Mouse (Mus musculus): ENCODE data around the gene Zfp653.

DNA sequence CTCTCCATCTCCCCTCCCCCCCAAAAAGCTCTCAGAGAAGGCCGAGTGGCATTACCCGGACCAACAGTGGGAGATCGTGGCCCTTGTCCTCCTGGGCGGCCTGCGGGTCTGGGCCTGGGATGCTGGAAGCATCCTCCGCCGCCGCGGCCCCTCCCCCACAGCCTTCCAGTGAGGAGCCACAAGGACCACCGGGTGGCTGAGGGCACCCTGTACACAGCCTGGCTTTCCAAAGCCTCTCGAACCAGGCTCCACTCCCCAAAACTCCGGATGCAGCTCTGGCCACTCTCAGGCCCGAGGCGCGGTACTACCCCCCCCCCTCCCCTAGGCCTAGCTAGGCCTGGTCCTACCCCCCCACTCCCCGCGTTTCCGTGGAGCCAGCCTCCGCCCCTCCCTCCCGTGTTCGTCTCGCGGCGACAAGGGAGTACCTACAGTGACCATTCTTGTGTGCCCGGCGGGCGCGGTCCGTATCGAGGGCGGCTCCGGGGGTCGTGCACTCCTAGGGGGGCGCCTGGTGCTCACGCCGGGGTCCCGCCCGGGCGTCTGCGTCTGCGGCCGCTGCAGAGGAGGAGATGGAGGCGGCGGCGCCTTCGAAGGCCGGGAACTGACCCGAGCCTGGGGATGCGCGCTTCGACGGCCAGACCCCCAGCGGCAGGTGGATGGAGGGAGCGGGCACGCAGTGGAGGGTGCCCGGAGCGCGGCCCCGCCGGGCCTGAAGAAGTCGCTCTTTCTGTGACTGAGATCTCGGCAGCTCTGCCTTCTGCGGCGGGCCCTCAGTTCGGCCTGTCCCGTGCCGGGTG is 19.8 kb downstream of the Zfp653 start:
- no peak for TF ChIP-seq CTCF (conservative IDR thresholded peaks at IDR 0.05; ENCODE audit: insufficient read depth, insufficient read length, low read depth, low read length)
- TF ChIP-seq POLR2A (IDR thresholded peaks at IDR 0.05; ENCODE audit: low read depth, low read length), result no peak

Data from kidney, adult 2 months (tissue).